Mouse (Mus musculus) adrenal gland, adult 18-20 months (tissue): ENCODE results near the gene Gm10401. TPM values are rescaled to one million over a fixed set of nuclear protein-coding genes. Genes with fewer than 3 reads are reported as not detected.
"Not testable (repeated sequence)": the region's sequence is repeated elsewhere in the genome, so short reads cannot be mapped to it uniquely, and the experiment has no call there.

ENCODE experiments used
- DNase-seq, 2 experiments: peaks; one replicate each; pipeline ENCODE4 v3.0.0; 2021 to 2022; ENCODE audit warnings: low spot score in 2 of 2
- total RNA-seq, 2 experiments: library from RNA; stranded (reverse); gene quantifications; 1 replicate in 1 of 2; 2 replicates in 1 of 2; pipeline ENCODE4 v1.2.3; 2021

The Gm10401 gene
- total RNA-seq, 2 experiments from 2014 or later, result not detected

DNA sequence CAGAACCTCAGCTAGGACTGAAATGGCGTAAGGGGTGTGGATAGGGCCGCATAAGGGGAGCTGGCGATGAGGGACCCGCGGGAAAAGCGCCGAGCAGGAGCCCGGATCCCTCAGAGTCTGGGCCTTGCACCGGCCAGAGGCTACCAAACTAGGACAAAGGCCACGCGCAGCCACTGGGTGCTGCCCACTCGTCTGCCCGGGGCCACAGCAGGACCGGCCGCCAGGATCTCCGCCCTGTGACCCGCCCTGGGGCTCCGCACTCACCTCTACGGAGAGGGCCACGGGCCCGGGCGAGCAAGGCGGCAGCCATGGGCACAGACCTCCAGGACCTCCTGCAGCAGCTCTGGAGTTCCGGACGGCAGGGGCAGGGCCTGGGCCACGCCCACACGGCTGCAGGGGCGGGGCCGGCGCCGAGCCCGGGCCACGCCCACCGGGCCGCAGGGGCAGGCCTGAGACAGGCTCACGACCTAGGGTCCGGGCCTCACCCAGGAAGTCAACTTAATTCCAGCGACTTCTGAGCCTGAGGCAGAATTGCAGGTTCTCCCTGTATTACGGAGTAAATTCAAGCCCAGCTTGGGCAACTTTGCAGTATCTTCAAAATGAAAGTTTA lies 21.0 kb upstream of the Gm10401 start, which contains the start of gene Acads:
Gene Acads, minus strand, starts transcription at position 386 of the 610 bp plus-strand sequence.
- peak; percentile 88 to 89 for DNase-seq

DNA sequence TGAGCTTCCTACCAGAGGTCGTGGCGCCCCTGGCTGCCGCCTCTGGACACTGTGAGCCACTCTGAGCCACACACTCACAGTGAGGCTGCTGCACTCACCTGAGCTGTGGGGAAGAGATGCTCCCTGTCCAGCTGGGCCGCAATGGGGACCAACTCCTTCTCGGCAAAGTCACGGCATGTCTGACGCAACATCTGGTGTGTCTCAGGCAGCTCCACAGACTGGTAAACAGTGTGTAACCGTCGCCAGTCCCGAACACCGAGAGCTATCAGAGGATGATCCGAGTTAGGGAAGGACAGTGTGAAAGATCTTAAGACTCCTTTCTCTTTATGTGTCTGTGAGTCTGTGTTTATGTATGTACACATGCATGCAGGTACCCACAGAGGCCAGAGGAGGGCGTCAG lies 19.4 kb upstream of the Gm10401 start:
- no peak for DNase-seq

DNA sequence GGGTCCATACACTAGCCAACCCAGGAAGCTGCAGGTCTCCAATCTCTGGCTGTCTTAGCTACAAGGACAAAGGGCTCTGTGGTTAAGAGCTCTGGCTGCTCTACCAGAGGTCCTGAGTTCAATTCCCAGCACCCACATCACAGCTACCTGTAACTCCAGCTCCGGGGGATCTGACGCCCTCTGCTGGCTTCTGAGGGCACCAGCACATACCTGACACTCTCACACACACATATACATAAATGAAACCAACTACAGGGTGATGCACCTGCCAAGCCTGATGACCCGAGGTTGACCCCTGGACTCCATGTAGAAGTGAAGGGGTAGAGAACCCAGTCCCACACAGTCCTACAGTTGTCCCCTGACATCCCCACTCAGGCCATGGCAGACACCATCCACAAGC lies 18.3 kb upstream of the Gm10401 start:
- no peak for DNase-seq

DNA sequence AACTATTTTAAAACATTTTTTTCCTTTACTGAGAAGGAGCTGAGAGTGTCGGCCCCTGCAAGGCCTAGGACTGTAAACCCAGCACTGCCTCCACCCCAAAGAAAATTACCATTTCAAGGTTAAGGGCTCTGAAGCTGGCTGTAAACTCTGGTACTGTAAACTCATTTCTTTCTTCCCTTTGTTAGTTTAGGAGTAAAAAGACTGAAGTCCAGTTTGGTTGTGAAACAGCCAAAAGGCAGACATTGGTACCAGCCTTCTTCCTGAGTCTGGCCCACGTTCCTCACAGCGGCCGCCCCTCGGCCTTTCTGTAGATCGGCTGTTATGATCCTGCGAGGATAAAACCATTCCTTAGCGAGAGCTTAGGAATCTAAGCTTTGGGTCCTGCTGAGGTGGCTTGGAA lies 16.4 kb upstream of the Gm10401 start:
- no peak for DNase-seq

- no peak for DNase-seq
Observed at GRCm38 (mm10) chr5:115113244-115113643, 15.1 kb upstream of the Gm10401 start.

GRCm38 (mm10) chr5:115111156-115111555 lies 13.1 kb upstream of the Gm10401 start:
- no peak for DNase-seq

DNA sequence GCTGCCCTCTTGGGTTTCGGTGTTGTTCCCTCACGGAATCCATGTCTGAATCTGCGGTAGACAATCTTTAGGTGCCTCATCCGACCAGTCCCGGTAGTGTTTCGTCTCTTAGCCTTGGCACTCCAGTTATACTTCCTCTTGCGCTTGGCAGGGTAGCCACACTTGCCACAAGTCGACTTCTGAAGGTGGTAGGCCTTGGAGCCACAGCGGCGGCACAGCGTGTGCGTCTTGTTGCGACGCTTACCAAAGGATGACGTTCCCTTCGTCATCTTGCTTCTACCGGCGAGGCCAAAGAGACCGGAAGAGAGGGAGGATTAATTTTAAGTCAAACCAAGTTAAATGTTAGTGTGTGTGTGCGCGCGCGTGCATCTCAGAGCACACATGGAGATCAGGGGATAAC lies 5.2 kb upstream of the Gm10401 start:
- not testable (repeated sequence) for DNase-seq

- no peak for DNase-seq
Observed at GRCm38 (mm10) chr5:115102231-115102630, 4.1 kb upstream of the Gm10401 start.

DNA sequence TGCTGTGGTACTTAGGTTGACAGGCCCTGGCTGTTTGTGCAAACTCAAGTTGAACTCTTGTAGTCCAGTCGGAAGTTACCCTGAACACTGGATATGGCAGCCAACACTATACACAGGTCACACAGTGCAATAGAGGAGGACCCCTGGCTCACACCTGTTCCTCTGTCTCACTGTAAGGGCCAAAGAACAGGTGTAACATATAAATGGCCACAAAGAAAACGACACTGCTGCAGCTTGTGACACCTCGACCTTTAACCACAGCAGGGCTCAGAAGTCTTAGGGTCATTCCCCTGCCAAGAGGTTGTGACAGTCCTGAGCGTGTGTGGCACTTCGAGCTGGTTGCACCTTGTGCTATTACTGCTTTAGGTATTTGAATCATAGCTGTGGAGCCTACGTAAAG lies 2.4 kb upstream of the Gm10401 start:
- no peak for DNase-seq

DNA sequence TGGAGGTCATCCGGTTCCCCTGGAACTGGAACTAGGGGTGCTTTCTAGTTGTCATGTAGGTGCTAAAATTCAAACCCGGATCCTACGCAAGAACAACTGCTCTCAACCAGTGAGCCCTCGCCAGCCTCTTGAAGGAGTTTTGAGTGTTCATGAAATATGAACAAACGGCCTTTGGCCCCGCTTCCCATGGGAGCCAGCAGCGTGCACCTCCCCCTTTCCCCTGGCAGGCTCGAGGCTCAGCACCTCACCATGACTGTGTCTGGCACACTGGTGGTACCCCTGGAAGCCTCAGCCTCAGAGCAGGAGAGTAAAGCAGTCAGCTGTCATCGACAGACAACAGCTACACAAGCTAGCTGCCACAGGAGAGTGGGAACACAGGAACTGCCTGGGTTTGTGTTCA lies 1.9 kb upstream of the Gm10401 start:
- no peak for DNase-seq

DNA sequence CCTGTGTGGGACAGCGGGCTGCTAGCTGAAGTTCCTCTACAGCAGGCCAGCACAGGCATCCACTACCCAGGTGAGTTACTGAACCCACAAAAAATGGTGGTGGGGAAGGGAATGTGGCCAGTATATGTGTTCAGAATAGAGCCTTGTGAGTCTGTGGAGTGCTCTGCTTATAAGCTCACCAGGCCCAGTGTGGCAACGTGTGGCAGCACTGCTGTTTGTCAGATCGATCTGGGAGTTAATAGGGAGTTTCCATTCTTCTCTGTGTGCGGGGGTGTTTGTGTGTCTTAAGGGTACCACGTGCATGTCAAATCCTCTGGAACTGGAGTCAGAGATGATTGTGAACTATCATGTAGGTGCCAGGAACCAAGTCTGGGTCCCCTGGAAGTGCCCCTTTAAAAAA lies 1.4 kb upstream of the Gm10401 start:
- no peak for DNase-seq

DNA sequence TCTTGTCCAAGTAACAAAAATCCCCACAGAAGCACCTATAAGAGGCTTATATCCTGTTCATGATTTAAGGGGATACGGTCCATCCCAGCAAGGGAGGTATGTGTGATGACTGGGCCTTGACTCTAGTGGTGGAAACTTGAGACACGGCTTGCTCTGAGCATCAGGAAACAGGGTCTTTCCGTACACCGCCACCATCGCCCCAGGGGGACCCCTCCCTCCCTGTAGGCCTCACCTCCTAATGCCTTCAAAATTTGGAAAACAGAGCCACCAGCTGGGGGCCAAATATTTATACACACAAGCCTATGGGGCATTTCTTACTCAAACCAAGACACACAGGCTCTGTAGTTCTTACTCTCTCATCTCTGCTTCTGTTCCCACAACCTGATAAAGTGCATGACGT lies 6.3 kb downstream of the Gm10401 start:
- DNase-seq, result no peak

DNA sequence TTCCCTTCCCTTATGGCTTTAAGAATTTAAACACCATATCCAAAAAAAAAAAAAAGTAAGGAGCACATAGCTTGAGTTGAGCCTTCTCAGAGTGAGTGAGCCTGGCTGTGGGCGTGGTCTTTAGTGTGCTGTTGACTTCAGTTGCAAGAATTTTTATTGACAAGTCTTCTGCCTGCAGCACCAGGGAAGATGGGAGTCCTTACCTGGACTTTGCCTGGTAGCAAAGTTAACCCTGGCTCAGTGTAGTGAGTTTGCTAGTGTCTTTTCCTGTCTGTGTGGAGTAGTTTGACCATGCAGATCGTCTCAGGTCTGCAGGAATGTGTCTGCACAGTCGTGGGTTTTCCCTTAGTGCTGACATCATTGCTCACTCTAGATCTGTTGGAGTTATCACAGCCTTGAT lies 7.1 kb downstream of the Gm10401 start:
- no peak for DNase-seq

GRCm38 (mm10) chr5:115089592-115090268 lies 8.4 kb downstream of the Gm10401 start:
- no peak for DNase-seq

DNA sequence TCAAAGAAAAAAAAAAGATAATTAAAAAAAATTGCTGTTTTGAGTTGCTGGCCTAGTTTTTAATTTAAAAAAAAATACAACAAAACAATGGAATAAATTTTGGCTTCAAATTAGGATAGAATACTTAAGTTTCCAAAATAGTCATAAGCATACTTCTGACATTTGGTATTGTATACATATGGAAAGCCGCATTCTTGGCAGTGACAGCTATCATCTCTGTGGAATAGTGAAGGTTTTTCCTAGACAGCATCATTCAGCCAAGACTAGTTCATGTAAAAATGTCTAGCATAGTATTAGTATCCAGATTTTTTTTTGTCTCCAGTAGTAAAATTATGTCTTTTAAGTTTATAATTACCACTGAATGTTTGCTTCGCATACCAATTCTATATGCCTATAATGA lies 12.4 kb downstream of the Gm10401 start:
- DNase-seq, result no peak

GRCm38 (mm10) chr5:115083492-115083891 lies 14.6 kb downstream of the Gm10401 start:
- no peak for DNase-seq

DNA sequence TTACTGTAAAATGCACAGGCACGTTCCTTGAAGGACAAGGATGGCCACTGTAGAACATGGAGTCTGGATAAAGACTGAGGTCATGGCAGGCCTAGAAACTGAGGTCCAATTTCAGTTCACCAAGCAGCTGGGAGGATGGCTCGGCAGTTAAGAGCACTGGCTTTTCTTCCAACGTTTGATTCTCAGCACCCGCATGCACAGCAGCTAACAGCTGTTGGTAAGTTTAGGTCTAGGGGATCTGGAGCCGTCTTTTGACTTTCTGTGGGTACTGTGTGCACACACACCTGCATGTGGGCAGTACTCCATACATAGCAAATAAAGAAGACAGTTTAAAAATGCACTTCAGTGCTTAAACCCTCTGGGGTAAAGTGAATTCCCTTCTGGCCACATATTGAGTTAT lies 16.5 kb downstream of the Gm10401 start:
- no peak for DNase-seq

GRCm38 (mm10) chr5:115076144-115076901 lies 21.8 kb downstream of the Gm10401 start:
- peak; percentile 66 to 73 for DNase-seq

DNA sequence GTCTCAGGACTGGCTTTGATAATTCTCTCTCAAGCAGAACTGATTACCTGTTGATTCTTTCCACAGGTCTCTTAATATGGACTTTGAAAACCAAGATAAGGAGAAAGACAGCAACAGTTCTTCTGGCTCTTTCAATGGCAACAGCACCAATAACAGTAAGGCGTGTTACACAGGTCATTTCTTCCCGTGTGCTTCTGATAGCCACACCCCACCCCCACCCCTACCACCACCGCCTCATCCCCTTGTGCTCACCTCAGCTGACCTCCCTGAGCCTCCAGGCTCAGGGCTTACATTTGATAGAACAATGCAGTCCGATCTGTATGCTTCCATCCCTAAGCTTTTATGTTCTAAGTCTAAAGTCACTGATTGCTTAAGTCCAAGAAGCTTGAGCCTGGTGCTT lies 23.3 kb downstream of the Gm10401 start:
- DNase-seq, result no peak

- not testable (repeated sequence) for DNase-seq
Observed at GRCm38 (mm10) chr5:115073306-115073705, 24.8 kb downstream of the Gm10401 start.

GRCm38 (mm10) chr5:115072143-115072542 lies 26.0 kb downstream of the Gm10401 start:
- no peak for DNase-seq
